Mouse (Mus musculus) embryonic facial prominence, embryonic 14.5 days (tissue): Measurements from ENCODE around the gene Ttc28. TPM values are rescaled to one million over a fixed set of nuclear protein-coding genes. Genes with fewer than 3 reads are reported as not detected.
A peak's percentile ranks its signal among the peaks of the same experiment; 100 is the strongest.

Experiments
- ATAC-seq: fragments of 200-750 bp; cut with Nextera tagmentation; 2 replicates; pipeline ENCODE4 v1.8.0; 2017; ENCODE audit warnings: low read depth, moderate number of reproducible peaks, moderate TSS enrichment
- DNase-seq: peaks from one replicate; pipeline ENCODE4 v3.0.0-alpha.2; 2015; ENCODE audit warnings: low spot score
- H3K27ac ChIP-seq: fragments of 300-500 bp; sonication (generic); replicated peaks from 2 replicates; pipeline ENCODE4 v1.5.1; 2014; ENCODE audit warnings: low read depth, mild to moderate bottlenecking, low read length, moderate library complexity
- H3K27me3 ChIP-seq: fragments of 300-500 bp; sonication (generic); replicated peaks from 2 replicates; pipeline ENCODE4 v1.6.1; 2014; ENCODE audit warnings: low read length; ENCODE audit not compliant: control insufficient read depth, insufficient read depth
- H3K36me3 ChIP-seq: fragments of 300-500 bp; sonication (generic); 2 replicates; pipeline ENCODE4 v1.6.1; 2014; ENCODE audit warnings: low read length, mixed read lengths; ENCODE audit not compliant: control insufficient read depth, insufficient read depth
- H3K4me1 ChIP-seq: fragments of 300-500 bp; sonication (generic); 2 replicates; pipeline ENCODE4 v1.6.1; 2014; ENCODE audit warnings: antibody characterized with exemption, low read length; ENCODE audit not compliant: control insufficient read depth, insufficient read depth
- H3K4me2 ChIP-seq: fragments of 300-500 bp; sonication (generic); 2 replicates; pipeline ENCODE4 v1.6.1; 2014; ENCODE audit warnings: low read depth, mild to moderate bottlenecking, low read length, moderate library complexity, mixed read lengths
- H3K4me3 ChIP-seq: fragments of 300-500 bp; sonication (generic); 2 replicates; pipeline ENCODE4 v1.5.1; 2014; ENCODE audit warnings: low read depth, mild to moderate bottlenecking, low read length
- H3K9ac ChIP-seq: fragments of 300-500 bp; sonication (generic); 2 replicates; pipeline ENCODE4 v1.6.1; 2014; ENCODE audit warnings: low read depth, mild to moderate bottlenecking, low read length, moderate library complexity, mixed read lengths
- H3K9me3 ChIP-seq: fragments of 300-500 bp; sonication (generic); 2 replicates; pipeline ENCODE4 v1.6.1; 2016; ENCODE audit warnings: low read length; ENCODE audit not compliant: control insufficient read depth
- WGBS: fragments of 180-500 bp; shearing (Covaris S2); extraction: QIAGEN DNeasy Blood & Tissue Kit; methylation state at CpG from one replicate; pipeline ENCODE4 v1.1.7; 2014; 5-methylcytosine and 5-hydroxymethylcytosine counted together
- polyA plus RNA-seq: library from polyadenylated mRNA; unstranded; fragments of >200 nt; fragmentation: Nextera tagmentation; extraction: Ambion mirVana; gene quantifications from 2 replicates; pipeline ENCODE4 v1.2.1, GENCODE M21; 2014

The Ttc28 gene
- polyA plus RNA-seq, 1 experiment from 2014 or later, result 17.4 TPM

GRCm38 (mm10) chr5:110841046-110841862, 38.3 kb upstream of the Ttc28 start:
- ATAC-seq (no peak), DNase-seq (no peak)
- Histone ChIP-seq H3K36me3 (peaks cover 16% of the 10 kb centered on the region; the same call in 1 of the 2 replicates), H3K27ac (no peak overlapping the region), H3K27me3 (no peaks in the 10 kb centered on the region), H3K4me1 (no peaks in the 10 kb centered on the region; the same call in 1 of the 2 replicates), H3K4me3 (no peak overlapping the region), H3K9ac (no peak overlapping the region), H3K4me2 (peak overlapping the region; percentile 68; the same call in 1 of the 2 replicates), H3K9me3 (no peaks in the 10 kb centered on the region)
- WGBS, result 93% methylated on average over 14 of the region's 14 CpGs

GRCm38 (mm10) chr5:110852990-110853389, 26.6 kb upstream of the Ttc28 start:
- DNase-seq, result no peak
- ATAC-seq, result no peak
- Histone ChIP-seq H3K4me3 (no peak overlapping the region), H3K27me3 (no peaks in the 10 kb centered on the region), H3K9me3 (no peaks in the 10 kb centered on the region), H3K4me1 (no peaks in the 10 kb centered on the region), H3K36me3 (peaks cover 44% of the 10 kb centered on the region), H3K27ac (no peak overlapping the region), H3K4me2 (no peak overlapping the region), H3K9ac (no peak overlapping the region)
- WGBS, result 67% methylated on average over 1 of the region's 1 CpGs

GRCm38 (mm10) chr5:110857091-110857490, 22.5 kb upstream of the Ttc28 start:
- ATAC-seq, result no peak

GRCm38 (mm10) chr5:110859013-110859650, 20.5 kb upstream of the Ttc28 start:
- 0 out of 2 replicates have a peak, but pooled peaks cover 9% of the 10 kb centered on the region for H3K36me3 ChIP-seq
- H3K4me3 ChIP-seq, result no peak overlapping the region
- 45% methylated on average over 13 of the region's 13 CpGs for WGBS
- peak overlapping the region; percentile 85 for H3K27ac ChIP-seq
- H3K27me3 ChIP-seq, result no peaks in the 10 kb centered on the region
- DNase-seq (peak; percentile 81), ATAC-seq (no peak; the same call in 1 of the 2 replicates)
- peak overlapping the region; percentile 17; the same call in 1 of the 2 replicates for H3K4me2 ChIP-seq
- no peaks in the 10 kb centered on the region for H3K9me3 ChIP-seq
- H3K9ac ChIP-seq, result peak overlapping the region; percentile 49; the same call in 1 of the 2 replicates
- no peaks in the 10 kb centered on the region; the same call in 1 of the 2 replicates for H3K4me1 ChIP-seq

More at GRCm38 (mm10) chr5:110857091-110857490, 22.5 kb upstream of the Ttc28 start:
- WGBS, result 31% methylated on average over 5 of the region's 5 CpGs
- H3K27me3 ChIP-seq, result no peaks in the 10 kb centered on the region
- DNase-seq, result peak; percentile 79
- no peaks in the 10 kb centered on the region for H3K9me3 ChIP-seq
- no peak overlapping the region for H3K4me3 ChIP-seq
- no peak overlapping the region for H3K9ac ChIP-seq
- no peak overlapping the region for H3K4me2 ChIP-seq
- H3K36me3 ChIP-seq, result 0 out of 2 replicates have a peak, but pooled peaks cover 21% of the 10 kb centered on the region
- no peaks in the 10 kb centered on the region; the same call in 1 of the 2 replicates for H3K4me1 ChIP-seq
- H3K27ac ChIP-seq, result peak overlapping the region; percentile 33; the same call in 1 of the 2 replicates

GRCm38 (mm10) chr5:110860445-110860844, 19.2 kb upstream of the Ttc28 start:
- no peak overlapping the region for H3K27ac ChIP-seq
- H3K9ac ChIP-seq, result no peak overlapping the region
- no peak overlapping the region for H3K4me2 ChIP-seq
- no peaks in the 10 kb centered on the region for H3K9me3 ChIP-seq
- H3K4me1 ChIP-seq, result no peaks in the 10 kb centered on the region; the same call in 1 of the 2 replicates
- DNase-seq, result no peak
- 0 out of 2 replicates have a peak, but pooled peaks cover 9% of the 10 kb centered on the region for H3K36me3 ChIP-seq
- WGBS, result 91% methylated on average over 5 of the region's 5 CpGs
- ATAC-seq, result no peak
- H3K27me3 ChIP-seq, result no peaks in the 10 kb centered on the region
- H3K4me3 ChIP-seq, result no peak overlapping the region

- ATAC-seq (0 out of 2 replicates have a peak, but pooled peaks have one; percentile 2), DNase-seq (no peak)
- Histone ChIP-seq H3K4me2 (no peak overlapping the region), H3K9me3 (no peaks in the 10 kb centered on the region), H3K4me3 (no peak overlapping the region), H3K27me3 (no peaks in the 10 kb centered on the region), H3K9ac (no peak overlapping the region), H3K36me3 (peaks cover 17% of the 10 kb centered on the region), H3K27ac (no peak overlapping the region; the same call in 1 of the 2 replicates), H3K4me1 (no peaks in the 10 kb centered on the region)
- WGBS, result 71% methylated on average over 4 of the region's 4 CpGs
Observed at GRCm38 (mm10) chr5:110868460-110868859, 11.1 kb upstream of the Ttc28 start.

- peaks cover 21% of the 10 kb centered on the region for H3K36me3 ChIP-seq
- WGBS, result 61% methylated on average over 8 of the region's 8 CpGs
- no peak overlapping the region for H3K27ac ChIP-seq
- no peak overlapping the region for H3K4me3 ChIP-seq
- H3K9me3 ChIP-seq, result no peaks in the 10 kb centered on the region
- ATAC-seq (no peak), DNase-seq (peak; percentile 34)
- H3K9ac ChIP-seq, result no peak overlapping the region
- no peak overlapping the region for H3K4me2 ChIP-seq
- no peaks in the 10 kb centered on the region for H3K27me3 ChIP-seq
- H3K4me1 ChIP-seq, result no peaks in the 10 kb centered on the region
Observed at GRCm38 (mm10) chr5:110869242-110869669, 10.3 kb upstream of the Ttc28 start.

GRCm38 (mm10) chr5:110873160-110873559, 6.4 kb upstream of the Ttc28 start:
- ATAC-seq, result no peak
- no peak for DNase-seq
- Histone ChIP-seq H3K27me3 (no peaks in the 10 kb centered on the region), H3K4me1 (peaks cover 9% of the 10 kb centered on the region; the same call in 1 of the 2 replicates), H3K4me2 (no peak overlapping the region), H3K36me3 (peaks cover 13% of the 10 kb centered on the region; the same call in 1 of the 2 replicates), H3K9ac (no peak overlapping the region), H3K4me3 (no peak overlapping the region), H3K9me3 (no peaks in the 10 kb centered on the region), H3K27ac (no peak overlapping the region)
- 91% methylated on average over 6 of the region's 6 CpGs for WGBS
